Mouse (Mus musculus) lung, embryonic 16.5 days (tissue): ENCODE measurements at regions not wholly inside any gene's neighbourhood (a gene's known extent, or its start where the extent isn't known, plus 50 kb on each side); places are given as distances from the start of the nearest gene placed in this dataset.

Experiments
- ATAC-seq: fragments of 200-750 bp; cut with Nextera tagmentation; 2 replicates; pipeline ENCODE4 v1.8.0; 2017; ENCODE audit warnings: low read depth, mild to moderate bottlenecking, moderate library complexity
- H3K27ac ChIP-seq: fragments of 300-500 bp; sonication (generic); 2 replicates; pipeline ENCODE4 v1.5.1; 2014; ENCODE audit warnings: mild to moderate bottlenecking, control low read depth, low read length
- H3K27me3 ChIP-seq: fragments of 300-500 bp; sonication (generic); 2 replicates; pipeline ENCODE4 v1.6.1; 2014; ENCODE audit warnings: low read depth, low read length, mixed read lengths; ENCODE audit not compliant: control insufficient read depth, insufficient read depth
- H3K36me3 ChIP-seq: fragments of 300-500 bp; sonication (generic); 2 replicates; pipeline ENCODE4 v1.6.1; 2014; ENCODE audit warnings: low read length; ENCODE audit not compliant: control insufficient read depth, insufficient read depth
- H3K4me1 ChIP-seq: fragments of 300-500 bp; sonication (generic); replicated peaks from 2 replicates; pipeline ENCODE4 v1.6.1; 2014; ENCODE audit warnings: low read length, mixed read lengths; ENCODE audit not compliant: control insufficient read depth, insufficient read depth
- H3K4me2 ChIP-seq: fragments of 300-500 bp; sonication (generic); 2 replicates; pipeline ENCODE4 v1.6.1; 2014; ENCODE audit warnings: low read depth, low read length, control low read depth
- H3K4me3 ChIP-seq: fragments of 300-500 bp; sonication (generic); 2 replicates; pipeline ENCODE4 v1.5.1; 2014; ENCODE audit warnings: mild to moderate bottlenecking, low read length, control low read depth
- H3K9ac ChIP-seq: fragments of 300-500 bp; sonication (generic); 2 replicates; pipeline ENCODE4 v1.6.1; 2014; ENCODE audit warnings: low read length, control low read depth
- H3K9me3 ChIP-seq: fragments of 300-500 bp; sonication (generic); 2 replicates; pipeline ENCODE4 v1.6.1; 2016; ENCODE audit warnings: low read length; ENCODE audit not compliant: control insufficient read depth
- WGBS: fragments of 180-500 bp; shearing (Covaris S2); extraction: QIAGEN DNeasy Blood & Tissue Kit; methylation state at CpG from one replicate; pipeline ENCODE4 v1.1.7; 2014; 5-methylcytosine and 5-hydroxymethylcytosine counted together

DNA sequence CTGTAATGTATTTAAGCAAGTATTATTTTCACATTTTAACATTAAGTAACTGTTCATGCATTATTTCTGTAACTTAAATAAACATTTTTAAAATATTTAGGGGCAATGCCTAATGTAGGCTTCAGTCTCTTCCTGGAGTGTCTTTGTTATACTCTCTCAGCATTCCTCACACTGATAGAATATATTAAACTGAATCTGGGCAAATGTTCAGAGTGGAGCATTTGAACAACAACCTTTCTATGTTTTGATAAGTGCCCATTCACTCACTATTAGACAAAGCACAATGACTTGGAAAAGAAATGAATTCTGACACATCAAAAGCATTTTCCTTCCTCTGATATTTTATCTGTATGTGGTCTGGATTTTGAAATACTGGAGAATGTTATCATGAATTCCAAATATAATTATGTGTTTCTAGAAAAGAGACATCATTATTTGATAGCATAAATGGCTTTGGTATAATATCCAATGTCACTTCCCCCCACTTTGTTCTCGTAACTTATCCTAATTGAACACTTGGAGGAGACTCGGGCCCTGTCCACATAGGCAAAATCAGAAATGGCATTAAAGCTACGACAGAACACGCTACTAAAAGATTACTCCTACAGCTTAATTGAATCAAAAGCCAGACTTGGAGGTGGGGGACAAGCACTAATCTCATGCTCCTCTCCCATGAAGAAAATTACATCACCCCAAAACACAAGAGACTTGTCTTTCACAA, 127.1 kb upstream of the Spred2 start:
- WGBS: 41% methylated on average over 4 of the region's 4 CpGs
- no peaks in the 10 kb centered on the region for H3K27me3 ChIP-seq
- peak; percentile 86 for ATAC-seq

DNA sequence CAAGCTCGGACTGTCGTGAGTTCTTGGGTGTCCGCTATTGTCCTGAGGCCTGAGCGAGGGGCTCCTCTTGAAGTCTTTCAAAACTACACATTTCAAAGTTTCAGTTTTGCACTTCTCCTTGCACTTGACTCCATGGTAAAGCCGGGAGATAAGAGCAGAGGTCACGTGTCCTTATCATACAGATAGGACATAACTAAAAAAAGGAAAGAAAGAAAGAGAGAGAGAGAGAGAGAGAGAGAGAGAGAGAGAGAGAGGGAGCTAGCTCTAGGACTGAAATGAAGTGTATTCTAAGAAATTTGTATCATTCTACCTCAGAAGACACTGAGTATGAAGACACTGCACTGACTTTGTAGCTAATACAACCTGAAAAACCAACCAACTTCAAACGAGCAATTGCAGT, 114.8 kb upstream of the Spred2 start:
- Histone ChIP-seq H3K9me3 (no peaks in the 10 kb centered on the region), H3K4me1 (no peaks in the 10 kb centered on the region), H3K9ac (no peak overlapping the region), H3K4me2 (no peak overlapping the region), H3K36me3 (no peaks in the 10 kb centered on the region), H3K4me3 (no peak overlapping the region), H3K27me3 (no peaks in the 10 kb centered on the region), H3K27ac (no peak overlapping the region)
- 67% methylated on average over 7 of the region's 7 CpGs for WGBS
- ATAC-seq: no peak

More for the DNA sequence above, 127.1 kb upstream of the Spred2 start:
- no peak overlapping the region for H3K4me2 ChIP-seq
- no peaks in the 10 kb centered on the region for H3K36me3 ChIP-seq
- H3K4me1 ChIP-seq: peaks cover 6% of the 10 kb centered on the region; the same call in 1 of the 2 replicates
- no peaks in the 10 kb centered on the region for H3K9me3 ChIP-seq
- H3K27ac ChIP-seq: peak overlapping the region; percentile 78
- H3K4me3 ChIP-seq: no peak overlapping the region
- no peak overlapping the region for H3K9ac ChIP-seq

DNA sequence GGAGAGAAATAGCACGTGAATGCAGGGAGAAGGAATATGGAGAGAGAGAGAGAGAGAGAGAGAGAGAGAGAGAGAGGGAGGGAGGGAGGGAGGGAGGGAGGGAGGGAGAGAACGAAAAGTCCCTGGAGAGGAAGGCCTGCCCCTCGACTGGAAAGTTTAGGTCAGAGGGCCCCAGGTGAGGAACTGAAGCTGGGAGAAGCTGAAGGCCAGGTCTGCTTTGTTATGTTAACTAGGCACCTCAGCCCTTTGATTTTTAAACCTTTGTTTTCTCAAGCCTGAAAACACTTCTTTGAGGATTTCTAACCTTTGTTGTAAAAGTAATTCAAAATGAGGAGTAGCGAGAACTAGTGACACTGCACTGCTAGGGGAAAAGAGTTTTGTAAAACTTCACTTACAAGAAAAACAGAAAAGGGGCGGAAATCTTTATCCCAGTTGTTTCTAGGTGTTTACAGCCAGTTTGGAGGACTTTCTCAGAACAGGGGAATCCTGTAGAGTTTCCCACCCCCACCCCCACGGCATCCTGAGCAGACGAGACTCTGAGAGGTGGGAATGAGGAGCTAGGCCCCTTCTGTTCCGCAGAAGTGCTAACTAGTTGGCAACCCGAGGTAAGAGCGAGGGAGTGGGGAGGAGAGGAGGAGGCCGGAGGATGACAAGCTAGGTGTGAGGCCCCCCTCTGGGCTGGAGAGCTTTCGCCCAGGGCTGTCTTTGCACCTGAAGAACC, 112.7 kb upstream of the Spred2 start:
- H3K4me3 ChIP-seq: no peak overlapping the region
- H3K36me3 ChIP-seq: no peaks in the 10 kb centered on the region
- H3K4me1 ChIP-seq: no peaks in the 10 kb centered on the region
- H3K4me2 ChIP-seq: no peak overlapping the region
- no peak overlapping the region for H3K27ac ChIP-seq
- H3K9me3 ChIP-seq: no peaks in the 10 kb centered on the region
- 37% methylated on average over 11 of the region's 12 CpGs for WGBS
- no peaks in the 10 kb centered on the region for H3K27me3 ChIP-seq
- H3K9ac ChIP-seq: no peak overlapping the region
- no peak for ATAC-seq

DNA sequence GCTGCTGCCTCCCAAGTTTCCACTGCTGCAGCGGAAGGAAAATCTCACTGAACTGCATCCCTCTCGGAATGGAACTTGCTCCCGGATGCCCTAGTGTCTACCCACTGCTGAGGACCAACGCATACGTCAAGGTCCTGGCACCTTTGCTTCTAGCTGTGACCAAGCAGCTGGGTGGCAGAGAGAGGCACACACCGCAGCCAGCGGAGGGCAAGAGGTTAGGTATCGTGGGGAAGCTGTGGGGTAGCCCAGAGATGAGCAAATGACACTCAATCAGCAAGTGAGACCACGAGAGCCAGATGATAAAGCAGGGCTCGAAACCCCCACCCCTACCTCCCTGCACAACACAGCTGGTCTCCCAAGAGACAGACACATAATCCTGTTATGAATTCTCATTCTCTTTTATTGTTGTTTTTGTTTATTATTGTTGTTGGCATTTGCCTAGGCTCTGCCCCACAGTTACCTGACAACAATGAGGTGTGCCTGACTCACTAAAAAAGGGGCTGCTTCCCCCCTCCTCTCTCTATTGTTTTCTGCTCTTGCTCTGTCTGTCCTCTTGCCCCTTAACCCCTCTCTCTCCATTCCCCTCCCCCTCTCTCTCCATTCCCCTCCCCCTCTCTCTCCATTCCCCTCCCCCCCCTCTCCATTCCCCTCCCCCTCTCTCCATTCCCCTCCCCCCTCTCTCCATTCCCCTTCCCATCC, 112.0 kb upstream of the Spred2 start:
- Histone ChIP-seq H3K9ac (no peak overlapping the region), H3K27ac (no peak overlapping the region), H3K4me2 (no peak overlapping the region), H3K27me3 (no peaks in the 10 kb centered on the region), H3K4me1 (no peaks in the 10 kb centered on the region), H3K4me3 (no peak overlapping the region), H3K9me3 (no peaks in the 10 kb centered on the region), H3K36me3 (no peaks in the 10 kb centered on the region)
- no peak for ATAC-seq
- 27% methylated on average over 10 of the region's 10 CpGs for WGBS

DNA sequence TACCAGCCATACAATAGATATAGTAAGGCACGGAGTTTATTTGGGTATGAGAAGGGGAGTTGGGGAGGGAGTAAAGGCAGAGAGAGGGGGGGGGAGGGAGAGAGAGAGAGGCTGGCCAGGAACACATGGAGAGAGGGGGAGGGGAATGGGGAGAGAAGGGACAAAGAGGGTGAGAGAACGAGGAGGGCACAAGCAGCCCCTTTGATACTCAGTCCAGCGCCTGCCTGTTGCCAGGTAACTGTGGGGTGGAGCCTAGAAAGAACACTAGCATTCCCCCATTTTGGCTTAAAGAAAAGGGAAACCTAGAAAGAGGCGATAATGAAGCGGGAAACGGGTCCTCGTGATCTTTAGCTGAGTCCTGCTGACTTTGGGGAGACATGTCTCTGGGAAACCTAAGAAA, 110.6 kb upstream of the Spred2 start:
- Histone ChIP-seq H3K9ac (no peak overlapping the region), H3K36me3 (no peaks in the 10 kb centered on the region), H3K27ac (no peak overlapping the region), H3K27me3 (no peaks in the 10 kb centered on the region), H3K4me3 (no peak overlapping the region), H3K9me3 (no peaks in the 10 kb centered on the region), H3K4me2 (no peak overlapping the region), H3K4me1 (no peaks in the 10 kb centered on the region)
- WGBS: 70% methylated on average over 7 of the region's 7 CpGs
- no peak for ATAC-seq

DNA sequence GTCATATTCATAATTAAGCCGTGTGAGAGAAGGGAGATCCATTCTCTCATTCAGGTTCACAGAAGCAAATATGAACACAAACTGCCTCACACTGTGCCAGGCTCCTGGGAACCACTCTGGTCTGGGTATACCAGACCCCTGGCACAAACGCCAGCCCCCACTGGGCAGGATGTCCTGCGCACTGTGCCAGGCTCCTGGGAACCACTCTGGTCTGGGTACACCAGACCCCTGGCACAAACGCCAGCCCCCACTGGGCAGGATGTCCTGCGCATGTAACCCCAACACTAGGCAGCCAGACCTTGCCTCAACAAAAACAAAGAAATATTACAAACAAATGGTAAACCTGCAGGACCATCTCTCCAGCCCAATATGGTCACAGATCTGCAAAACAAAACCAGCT, 101.2 kb upstream of the Spred2 start:
- no peaks in the 10 kb centered on the region for H3K36me3 ChIP-seq
- H3K27ac ChIP-seq: no peak overlapping the region
- WGBS: 76% methylated on average over 5 of the region's 5 CpGs
- H3K9me3 ChIP-seq: no peaks in the 10 kb centered on the region
- peaks cover 2% of the 10 kb centered on the region; the same call in 1 of the 2 replicates for H3K4me1 ChIP-seq
- no peak overlapping the region for H3K4me2 ChIP-seq
- H3K4me3 ChIP-seq: no peak overlapping the region
- H3K9ac ChIP-seq: no peak overlapping the region
- peak; percentile 16; the same call in 1 of the 2 replicates for ATAC-seq
- H3K27me3 ChIP-seq: no peaks in the 10 kb centered on the region

DNA sequence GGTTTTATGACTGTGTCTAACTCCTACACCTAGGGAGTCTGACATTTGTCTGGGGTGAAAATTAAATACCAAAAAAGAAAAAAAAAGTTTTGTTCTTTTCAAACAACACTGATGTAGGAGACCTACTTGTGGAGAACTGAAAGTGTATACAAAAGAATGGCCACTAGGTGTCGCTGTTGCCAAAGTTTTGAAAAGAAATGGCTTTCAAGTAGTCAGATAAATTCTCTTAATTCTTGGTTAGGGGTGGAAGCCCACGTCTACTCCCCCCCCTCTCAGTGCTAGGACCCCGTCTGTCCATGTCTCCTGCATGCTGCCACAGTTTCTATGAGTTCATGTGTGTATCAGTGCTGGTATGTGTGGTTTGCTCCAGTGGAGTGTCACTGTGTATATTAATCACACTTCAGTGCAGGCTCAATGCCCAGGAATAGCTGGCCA, 100.7 kb upstream of the Spred2 start:
- ATAC-seq: peak; percentile 68
- Histone ChIP-seq H3K4me2 (peak overlapping the region; percentile 41), H3K9me3 (no peaks in the 10 kb centered on the region), H3K27me3 (no peaks in the 10 kb centered on the region), H3K9ac (no peak overlapping the region), H3K36me3 (no peaks in the 10 kb centered on the region), H3K4me1 (peaks cover 7% of the 10 kb centered on the region; the same call in 1 of the 2 replicates), H3K4me3 (peak overlapping the region; percentile 12; the same call in 1 of the 2 replicates), H3K27ac (no peak overlapping the region)
- 0% methylated on average over 3 of the region's 3 CpGs for WGBS

DNA sequence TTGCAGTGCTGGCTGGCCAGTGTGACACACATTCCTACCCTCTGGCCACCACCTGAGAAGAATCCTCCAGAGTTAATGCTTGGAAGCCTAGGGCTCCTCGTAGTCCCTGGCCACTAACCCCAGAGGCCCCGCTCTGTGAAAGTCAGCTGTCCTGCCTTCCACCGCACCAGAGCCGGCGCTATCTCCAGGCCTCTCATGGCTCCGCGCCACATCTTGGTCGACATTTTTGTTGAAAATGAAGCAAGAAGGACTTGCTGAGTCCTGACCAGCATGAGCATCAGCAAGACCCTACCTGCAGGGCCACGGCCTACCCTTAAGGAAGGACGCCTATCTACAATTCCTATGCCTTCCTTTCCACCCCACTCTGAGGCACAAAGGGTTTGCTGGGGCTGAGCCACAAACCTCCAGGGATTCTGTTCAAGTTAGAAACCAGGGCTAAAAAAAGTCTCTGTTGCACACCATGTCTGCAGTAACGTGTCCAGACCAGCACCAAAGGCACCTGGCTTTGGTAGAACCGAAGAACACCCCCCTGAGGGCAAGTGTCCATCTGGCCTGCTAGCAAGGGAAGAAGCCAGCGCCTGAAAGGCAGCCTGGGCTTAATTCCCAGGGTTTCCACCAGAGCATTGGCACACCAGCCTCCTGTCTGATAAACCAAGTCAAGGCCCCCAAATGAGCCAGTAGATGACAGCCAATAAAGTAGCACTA, 97.5 kb upstream of the Spred2 start:
- H3K4me2 ChIP-seq: no peak overlapping the region
- H3K27ac ChIP-seq: no peak overlapping the region

DNA sequence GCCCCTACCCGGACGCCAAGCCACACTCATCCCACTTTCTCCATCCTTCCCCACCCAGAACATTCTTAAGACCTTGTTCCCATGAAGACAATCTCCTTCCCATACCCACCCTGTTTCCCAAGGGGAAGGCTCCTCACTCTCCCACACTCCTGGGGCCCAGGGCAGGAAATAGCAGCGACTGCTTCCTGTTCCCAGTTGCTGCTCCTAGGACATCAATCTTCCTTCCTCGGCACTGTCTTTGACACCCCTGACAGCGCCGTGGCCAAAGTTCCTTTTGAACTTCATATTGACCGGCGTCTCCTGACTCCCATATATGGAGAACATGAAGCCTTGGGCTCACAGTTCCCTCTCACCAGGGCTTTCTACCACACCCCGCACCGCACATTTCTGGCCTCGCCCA, 96.2 kb upstream of the Spred2 start:
- peak; percentile 40 for ATAC-seq
- Histone ChIP-seq H3K4me3 (no peak overlapping the region), H3K4me2 (no peak overlapping the region), H3K27ac (peak overlapping the region; percentile 40), H3K27me3 (no peaks in the 10 kb centered on the region), H3K9ac (no peak overlapping the region), H3K4me1 (peaks cover 17% of the 10 kb centered on the region), H3K36me3 (no peaks in the 10 kb centered on the region), H3K9me3 (no peaks in the 10 kb centered on the region)
- WGBS: 51% methylated on average over 11 of the region's 11 CpGs

More for the DNA sequence above, 97.5 kb upstream of the Spred2 start:
- Histone ChIP-seq H3K4me3 (no peak overlapping the region), H3K4me1 (peaks cover 17% of the 10 kb centered on the region), H3K9me3 (no peaks in the 10 kb centered on the region), H3K36me3 (no peaks in the 10 kb centered on the region), H3K9ac (no peak overlapping the region), H3K27me3 (no peaks in the 10 kb centered on the region)
- 82% methylated on average over 13 of the region's 13 CpGs for WGBS
- ATAC-seq: no peak
